Mouse (Mus musculus): ENCODE data around the gene Iqcg.

Gene Iqcg

DNA sequence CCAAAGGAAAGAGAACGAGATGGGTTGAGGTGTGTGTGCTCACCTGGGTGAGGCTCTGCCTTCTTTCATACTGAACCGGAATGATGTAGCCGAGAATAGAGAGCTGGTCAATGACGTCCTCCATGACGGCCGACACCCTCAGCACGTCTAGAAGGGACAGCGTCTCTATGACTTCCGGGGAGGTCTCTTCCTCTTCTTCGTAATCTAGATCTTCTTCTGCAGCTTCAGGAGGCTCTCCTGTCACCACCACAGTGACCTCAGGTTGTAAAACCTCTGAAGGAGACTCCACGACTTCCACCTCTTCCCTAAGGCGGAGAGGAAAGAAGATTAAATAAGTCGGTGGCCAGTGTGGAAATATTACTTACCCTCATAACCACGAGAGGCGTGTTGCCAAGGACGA lies 6.2 kb downstream of the Iqcg start:
- DNase-seq (ENCODE audit: low spot score), result no peak

- no peak for DNase-seq (ENCODE audit: low spot score)
Measured at GRCm38 (mm10) chr16:33048686-33049085, 7.3 kb downstream of the Iqcg start.

DNA sequence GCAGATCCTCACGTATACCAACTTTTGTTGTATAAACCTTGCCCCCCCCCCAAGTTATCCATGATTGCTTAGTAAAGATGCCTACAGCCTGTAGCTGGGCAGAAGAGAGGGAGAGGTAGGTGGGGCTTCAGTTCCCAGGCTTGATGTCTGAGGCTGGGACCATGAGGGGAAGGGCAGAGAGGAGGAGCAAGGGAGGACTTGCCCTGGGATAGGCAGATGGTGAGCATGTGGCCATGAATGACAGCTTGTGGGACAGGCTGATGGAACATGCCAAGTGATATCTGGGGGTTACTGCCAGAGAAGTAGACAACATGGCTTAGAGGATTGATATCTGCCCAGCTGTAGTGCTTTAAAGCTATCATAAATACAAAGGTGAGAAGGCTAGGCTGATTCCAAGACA lies 8.0 kb downstream of the Iqcg start:
- DNase-seq (ENCODE audit: low spot score), result no peak

- DNase-seq (ENCODE audit: low spot score), result no peak
Measured at GRCm38 (mm10) chr16:33043268-33043667, 12.8 kb downstream of the Iqcg start.

GRCm38 (mm10) chr16:33042682-33043081 lies 13.3 kb downstream of the Iqcg start:
- DNase-seq (ENCODE audit: low spot score), result no peak

- DNase-seq (ENCODE audit: low spot score), result no peak
Measured at GRCm38 (mm10) chr16:33036006-33036405, 20.0 kb downstream of the Iqcg start.

GRCm38 (mm10) chr16:33026357-33026756 lies 29.7 kb downstream of the Iqcg start:
- no peak for DNase-seq (ENCODE audit: low spot score)

DNA sequence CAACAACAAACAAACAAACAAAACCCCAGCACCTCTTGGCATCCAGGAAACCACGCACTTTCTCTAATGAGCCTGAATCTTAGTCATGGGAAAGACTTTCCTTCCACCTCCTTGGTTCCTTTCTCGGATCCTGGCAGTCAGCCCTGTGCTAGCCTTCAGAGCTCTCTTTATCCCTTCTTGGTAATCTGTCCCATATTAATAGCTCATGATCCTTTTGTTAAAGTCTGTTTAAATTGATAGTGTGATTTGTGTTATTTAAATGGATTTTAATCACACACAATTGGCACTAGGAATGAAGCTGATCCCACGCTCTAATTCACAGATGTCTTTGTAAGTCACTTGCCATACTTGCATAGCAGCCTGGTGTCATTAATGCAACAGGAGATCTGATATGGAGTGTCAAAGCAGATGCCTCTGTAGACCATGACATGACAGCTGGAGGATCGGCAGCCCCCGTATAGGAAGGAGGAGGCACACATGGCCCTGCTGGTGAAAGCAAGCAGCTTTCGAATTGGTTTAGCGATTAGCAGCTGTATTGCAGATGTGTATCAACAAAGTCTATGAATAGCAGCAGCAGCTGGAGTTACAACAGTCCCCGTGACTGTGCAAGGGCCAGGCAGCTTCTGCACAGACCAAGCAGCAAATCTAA lies 31.4 kb downstream of the Iqcg start:
- DNase-seq (ENCODE audit: low spot score), result peak; percentile 50

DNA sequence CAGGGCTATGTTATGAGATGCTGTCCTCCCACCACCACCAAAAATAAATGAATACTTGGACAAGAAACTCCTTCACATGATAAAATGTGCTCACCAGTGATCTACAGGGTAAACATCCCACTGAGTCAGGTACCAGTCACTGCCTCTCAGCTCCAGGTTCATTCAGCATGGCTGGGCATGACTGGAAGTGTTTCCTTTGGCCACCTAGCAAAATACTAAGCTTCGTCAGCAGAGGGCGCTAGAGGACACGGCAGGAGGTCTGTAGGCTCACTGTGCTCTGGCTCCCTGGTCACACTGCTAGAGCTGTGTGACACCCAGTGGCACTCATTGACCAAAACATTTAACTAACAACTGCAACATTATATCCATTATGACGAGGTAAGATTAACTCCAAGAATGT lies 32.3 kb downstream of the Iqcg start:
- peak; percentile 71 for DNase-seq (ENCODE audit: low spot score)

DNA sequence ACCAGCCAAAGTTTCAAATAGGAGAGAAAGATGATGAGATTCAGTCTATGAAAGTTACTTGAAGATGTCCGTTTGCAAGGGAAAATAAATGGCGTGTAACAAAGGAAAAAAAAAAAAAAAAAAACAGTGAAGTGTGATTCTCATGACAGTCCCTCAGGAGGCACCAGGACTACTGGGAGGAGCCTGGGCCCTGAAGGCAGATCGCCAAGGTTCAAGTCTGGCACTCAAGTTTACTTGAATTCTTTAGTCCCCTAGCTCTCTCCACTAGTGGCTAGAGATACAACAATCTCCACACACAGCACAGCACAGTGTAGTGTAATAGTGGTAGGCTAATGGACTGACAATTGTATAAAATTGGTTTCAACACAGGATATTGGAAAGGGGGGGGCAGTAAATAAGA lies 34.6 kb downstream of the Iqcg start:
- DNase-seq (ENCODE audit: low spot score), result no peak

DNA sequence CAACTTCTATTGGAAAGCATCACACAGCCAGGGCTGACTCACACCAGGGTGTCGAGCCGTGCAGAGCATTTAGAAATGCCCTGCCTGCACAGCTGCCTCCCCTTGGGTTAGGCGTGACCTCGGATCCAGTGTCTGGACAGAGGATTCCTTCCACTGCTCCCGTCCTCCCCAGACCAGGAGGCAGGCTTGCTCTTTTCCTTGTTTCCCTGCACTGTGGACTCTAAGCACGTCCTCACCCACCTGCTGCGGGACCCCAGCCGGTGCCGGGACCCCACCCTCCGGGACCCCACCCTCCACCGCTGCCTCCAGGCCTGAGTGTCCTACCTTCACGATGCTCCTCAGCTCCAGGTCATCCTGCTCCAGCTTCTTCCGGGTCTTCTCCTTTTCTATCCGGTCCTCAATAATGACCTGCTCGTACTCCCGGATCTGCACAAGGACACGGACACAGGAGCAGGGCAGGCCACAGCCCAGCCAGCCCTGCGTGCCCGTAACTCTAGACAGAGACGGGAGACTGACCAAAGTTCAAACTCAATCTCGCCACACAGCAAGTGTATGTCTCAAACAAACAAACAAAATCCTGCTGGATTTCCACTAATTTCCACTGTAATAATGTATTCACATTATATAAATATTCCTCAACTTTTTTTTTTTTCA lies 36.8 kb downstream of the Iqcg start:
- no peak for DNase-seq (ENCODE audit: low spot score)

DNA sequence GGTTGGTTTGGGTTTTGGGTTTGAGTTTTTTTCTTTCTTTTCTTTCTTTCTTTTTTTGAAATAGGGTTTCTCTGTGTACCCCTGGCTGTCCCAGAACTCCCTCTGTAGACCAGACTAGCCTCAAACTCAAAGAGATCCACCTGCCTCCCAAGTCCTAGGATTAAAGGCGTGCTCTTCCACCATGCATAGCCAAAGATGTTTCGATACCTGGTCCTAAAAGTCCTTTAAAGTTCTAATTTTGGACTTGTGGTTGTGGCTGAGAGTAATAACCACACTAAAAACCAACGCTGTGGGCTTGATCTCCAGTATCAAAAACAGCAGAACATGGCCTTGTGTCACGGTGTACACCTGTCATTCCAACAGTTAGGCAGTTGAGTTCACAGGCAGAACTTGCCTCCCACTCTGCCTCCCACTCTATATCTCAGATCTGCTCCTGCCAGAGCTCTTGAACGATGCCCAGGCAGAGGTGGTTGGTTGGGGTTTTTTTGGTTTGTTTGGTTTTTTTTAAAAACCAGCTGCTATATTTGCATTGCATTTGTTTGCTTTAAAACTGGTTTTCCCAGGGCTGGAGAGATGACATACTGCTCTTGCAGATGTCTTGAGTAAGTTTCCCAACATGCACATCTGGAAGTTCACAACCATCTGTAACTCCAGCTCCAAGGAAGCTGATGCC lies 38.2 kb downstream of the Iqcg start:
- DNase-seq (ENCODE audit: low spot score), result no peak

DNA sequence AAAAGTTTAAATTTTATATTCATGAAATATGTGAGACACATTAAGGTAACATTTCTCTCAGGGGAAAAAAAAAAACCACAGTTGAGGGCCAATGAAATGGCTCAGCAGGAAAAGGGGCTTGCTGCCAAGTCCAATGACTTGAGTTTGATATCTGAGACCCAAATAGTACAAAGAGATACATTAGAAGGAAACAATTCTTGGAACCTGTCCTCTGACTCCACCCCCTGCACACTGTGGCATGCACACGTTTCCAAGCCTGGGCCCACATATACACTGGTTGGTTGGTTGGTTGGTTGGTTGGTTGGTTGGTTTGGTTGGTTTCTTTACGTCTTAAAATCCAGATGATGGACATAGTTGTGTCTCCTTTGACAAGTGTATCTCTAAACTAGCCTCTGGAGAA lies 40.0 kb downstream of the Iqcg start:
- no peak for DNase-seq (ENCODE audit: low spot score)

DNA sequence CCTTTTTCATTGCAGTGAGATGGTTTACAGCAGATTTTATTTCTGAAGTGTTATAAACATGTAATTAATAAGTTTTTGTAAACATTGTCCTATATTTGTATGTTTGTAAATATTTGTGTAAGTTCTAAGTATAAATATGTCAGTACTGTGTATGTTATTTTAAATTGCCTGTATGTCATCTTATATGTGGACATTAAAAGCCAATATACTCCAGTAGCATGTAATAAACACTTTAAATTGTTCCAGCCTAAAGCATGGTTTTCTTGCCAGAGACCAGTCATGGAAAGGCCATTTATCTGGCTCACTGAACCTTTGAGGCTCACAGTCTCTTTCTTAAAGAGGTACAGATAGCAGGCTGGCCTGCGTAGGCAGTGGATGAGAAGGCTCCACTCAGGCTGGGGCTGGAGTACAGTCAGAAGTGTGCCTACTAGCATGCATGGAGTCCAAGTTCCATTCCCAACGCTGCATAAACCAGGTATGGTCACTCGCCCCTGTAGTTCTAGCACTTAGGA lies 40.6 kb downstream of the Iqcg start:
- no peak for DNase-seq (ENCODE audit: low spot score)

DNA sequence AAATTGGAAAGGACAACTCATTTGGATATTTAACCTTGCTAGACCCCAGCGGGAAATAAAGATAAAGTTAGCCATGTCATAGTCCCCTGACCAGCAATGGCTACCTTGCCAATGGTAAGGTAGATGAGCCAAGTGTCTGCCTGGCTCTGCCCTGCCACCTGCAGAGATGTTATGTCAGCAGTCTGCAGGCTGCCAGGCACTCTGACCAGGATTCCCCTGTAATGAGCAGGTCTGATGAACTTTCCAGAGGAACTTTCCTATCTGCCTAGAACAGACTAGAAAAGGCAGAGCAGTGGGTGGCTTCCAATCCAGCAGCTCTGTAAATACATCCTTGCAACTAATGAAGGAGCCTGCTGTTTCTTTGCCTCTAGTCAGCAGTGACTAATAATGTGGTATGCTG lies 41.1 kb downstream of the Iqcg start:
- no peak for DNase-seq (ENCODE audit: low spot score)

DNA sequence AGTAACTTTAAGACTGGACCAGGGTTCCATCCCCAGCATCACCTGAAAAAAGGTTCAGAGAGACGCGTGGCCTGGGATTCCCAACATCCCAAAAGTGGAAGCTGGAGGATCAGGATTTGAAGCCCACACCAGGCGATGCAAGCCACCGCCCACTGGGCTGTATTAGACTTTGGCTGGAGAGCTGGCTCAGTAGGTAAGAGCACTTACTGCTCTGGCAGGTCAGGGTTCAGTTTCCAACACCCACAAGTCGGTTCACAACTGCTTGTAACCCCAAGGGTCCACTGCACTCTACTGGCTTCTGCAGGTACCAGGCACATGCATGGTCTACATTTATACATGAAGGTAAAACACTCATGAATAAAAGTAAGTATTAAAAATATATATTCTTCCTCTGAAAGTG lies 42.2 kb downstream of the Iqcg start:
- no peak for DNase-seq (ENCODE audit: low spot score)

DNA sequence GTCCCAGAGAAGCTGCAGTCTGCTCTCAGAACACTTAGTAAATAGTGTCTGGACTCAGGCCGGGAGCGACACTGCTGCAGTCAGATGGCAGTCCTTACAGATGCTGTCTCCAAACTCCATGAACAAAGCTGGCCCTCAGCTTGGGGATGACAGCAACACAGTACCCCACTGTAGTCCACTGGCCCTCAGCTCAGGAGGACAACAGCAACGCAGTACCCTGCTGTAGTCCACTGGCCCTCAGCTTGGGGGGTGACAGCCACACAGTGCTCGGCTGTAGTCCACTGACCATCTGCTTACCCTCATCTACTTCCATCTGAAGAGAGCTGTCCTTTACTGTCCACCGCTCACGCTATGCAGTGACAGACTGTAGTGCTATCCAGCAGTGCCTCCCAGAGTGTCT lies 45.9 kb downstream of the Iqcg start:
- DNase-seq (ENCODE audit: low spot score), result no peak

DNA sequence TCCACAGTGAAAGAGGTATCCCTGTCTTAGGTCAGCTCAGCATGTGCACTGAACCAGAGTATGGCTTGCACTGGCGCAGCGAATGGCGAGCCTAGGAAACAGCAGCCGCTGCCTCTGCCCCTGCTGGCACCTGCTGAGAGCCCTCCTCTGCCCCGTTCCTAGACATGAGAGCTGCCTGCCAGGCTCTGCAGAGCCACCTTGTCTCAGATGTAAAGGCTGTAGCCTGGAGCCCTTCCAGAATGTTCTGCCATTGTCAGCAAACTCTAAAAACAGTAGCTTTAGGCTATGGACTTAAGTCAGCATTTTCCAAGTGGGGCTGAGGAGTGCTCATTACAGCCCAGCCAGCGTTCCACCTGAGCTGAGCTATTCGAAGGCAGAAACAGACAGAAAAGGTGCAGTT lies 48.6 kb downstream of the Iqcg start:
- DNase-seq (ENCODE audit: low spot score), result no peak

DNA sequence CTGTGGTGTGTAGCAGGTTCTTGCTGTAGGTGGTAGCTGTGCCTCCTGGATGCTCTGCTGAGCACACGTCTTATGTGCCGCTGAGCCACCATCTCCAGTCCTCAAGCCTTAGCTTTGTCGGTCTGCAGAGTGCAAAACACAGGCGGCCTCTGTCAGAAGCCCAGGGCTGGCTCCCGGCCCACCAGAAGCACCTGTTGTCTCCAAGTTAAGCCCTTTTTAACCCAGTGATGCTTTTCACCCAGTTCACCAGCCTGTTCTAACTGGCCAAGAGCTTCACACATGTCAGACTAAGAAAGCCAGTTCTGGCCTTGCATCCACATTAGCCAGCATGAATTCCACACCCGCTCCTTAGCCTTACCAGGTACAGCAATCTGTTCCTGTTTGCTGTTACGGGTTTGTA lies 49.1 kb downstream of the Iqcg start:
- no peak for DNase-seq (ENCODE audit: low spot score)

- DNase-seq (ENCODE audit: low spot score), result no peak
Measured at GRCm38 (mm10) chr16:33005216-33005615, 50.8 kb downstream of the Iqcg start.

- no peak for DNase-seq (ENCODE audit: low spot score)
Measured at GRCm38 (mm10) chr16:32992158-32992557, 63.9 kb downstream of the Iqcg start.

DNA sequence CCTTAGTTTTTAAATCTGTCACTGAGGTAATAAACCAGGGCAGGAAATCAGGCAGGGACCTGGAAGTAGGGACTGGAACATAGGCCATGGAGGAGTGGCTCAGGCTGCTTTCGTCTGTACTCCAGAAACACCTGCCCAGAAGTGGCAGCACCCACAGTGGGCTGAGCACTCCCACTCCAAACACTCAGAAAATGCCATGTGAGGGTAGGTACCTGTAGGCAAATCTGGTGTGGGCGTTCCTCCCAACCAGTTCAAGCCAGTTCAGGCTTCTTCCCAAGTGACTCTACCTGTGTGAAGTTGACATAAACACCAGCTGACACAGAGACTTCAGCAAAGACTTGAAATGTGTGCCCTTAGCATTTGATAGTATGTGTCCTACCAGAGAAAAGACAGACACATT lies 71.4 kb downstream of the Iqcg start:
- DNase-seq (ENCODE audit: low spot score), result no peak

DNA sequence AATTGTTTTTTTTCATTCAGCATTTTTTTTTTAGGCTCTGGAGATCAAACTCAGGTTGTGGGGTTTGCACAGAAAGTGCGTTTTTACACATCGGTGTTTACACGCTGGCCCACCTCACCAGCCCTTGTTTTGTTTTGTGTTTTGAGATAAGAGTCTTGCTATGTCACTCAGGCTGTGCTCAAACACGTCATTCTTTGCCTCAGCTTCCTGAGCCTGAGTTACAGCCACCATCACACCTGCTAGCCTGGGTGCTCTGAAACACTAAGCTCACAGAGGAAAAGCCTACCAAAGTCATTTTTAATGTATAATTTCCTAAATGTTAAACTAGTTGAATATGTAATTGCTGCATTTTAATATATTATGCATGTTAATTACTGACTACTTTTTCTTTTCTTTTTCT lies 74.6 kb downstream of the Iqcg start:
- no peak for DNase-seq (ENCODE audit: low spot score)

Measured in layer of hippocampus, adult 9-10 months (tissue).